Comparison of ENCODE assay signal across 20 mouse cellular contexts in genomic region chr8:114411421-114411820, GRCm38 (mm10). TPM values are rescaled to one million over a fixed set of nuclear protein-coding genes. Genes with fewer than 3 reads are reported as not detected.
DNase-seq lines count a peak whose midpoint lies in the region; ATAC-seq lines count a peak whose summit lies in the region.
"Had no signal": no experiment of that assay in that cellular context is flagged by ENCODE, and none has a peak within 500 bp of the region (broad histone marks: within the 10 kb centered on the region; RNA-seq: fewer than 3 reads in every experiment).

No protein-coding gene starts in this region.

- intact Hi-C loops in heart, postnatal 14 days (cut with DNase I): no loop called here

- peak; percentile 90 for ATAC-seq in granulocyte monocyte progenitor cell, adult 5-6 weeks (replicated peaks; ENCODE audit: poor library complexity, severe bottlenecking)
- peak; percentile 86 for ATAC-seq in megakaryocyte progenitor cell, adult 5-6 weeks (replicated peaks; ENCODE audit: poor library complexity)
- ATAC-seq: forebrain, embryonic 14.5 days; forebrain, embryonic 16.5 days had no signal

- DNase-seq in heart, adult 11 months: peak; percentile 36
- DNase-seq in heart, postnatal 14 days: no peak
- no peak for DNase-seq in cerebellum, adult 9-10 months
- DNase-seq in thymus, postnatal 36 days: no peak
- DNase-seq: adrenal gland, adult 2 months; adrenal gland, postnatal 10 days; adrenal gland, postnatal 25 days; cerebellum, adult 11 months; cerebellum, adult 18-20 months; cerebellum, adult 8-10 months; cerebellum, postnatal 10 days; cerebellum, postnatal 25 days; embryo, embryonic 11 days had no signal

RNA-seq across cellular contexts. Expression of gene Clec3a, which starts 6.5 kb away (rescaled TPM):
- total RNA-seq in heart, postnatal 14 days (2021): not detected
- not detected in 2 replicates for total RNA-seq in granulocyte monocyte progenitor cell, adult 5-6 weeks (2014; fragmentation: Nextera tagmentation)
- not detected in 2 replicates for total RNA-seq in granulocyte monocyte progenitor cell, adult 5-6 weeks (2017)
- total RNA-seq in megakaryocyte progenitor cell, adult 5-6 weeks (2015): not detected in 2 replicates
- not detected in 2 replicates for total RNA-seq in megakaryocyte progenitor cell, adult 5-6 weeks (2017)
- total RNA-seq: adrenal gland, adult 2 months; adrenal gland, postnatal 10 days; adrenal gland, postnatal 25 days; adrenal gland, postnatal 4 days; ES-E14; MEL had no signal

RNA-seq across cellular contexts. Expression of gene Wwox, which starts 28.0 kb away (rescaled TPM):
- 1 to 10 TPM; 5.6 to 6.5 TPM for total RNA-seq in heart, postnatal 14 days (2021)
- total RNA-seq in granulocyte monocyte progenitor cell, adult 5-6 weeks (2014; fragmentation: Nextera tagmentation): 23.3 and 25.5 TPM in 2 replicates
- 10.9 and 13.6 TPM in 2 replicates for total RNA-seq in granulocyte monocyte progenitor cell, adult 5-6 weeks (2017)
- total RNA-seq in megakaryocyte progenitor cell, adult 5-6 weeks (2015): 10.6 and 11.2 TPM in 2 replicates
- 11.3 and 12.2 TPM in 2 replicates for total RNA-seq in megakaryocyte progenitor cell, adult 5-6 weeks (2017)
